Mouse (Mus musculus): Measurements from ENCODE around the gene Col11a2.

DNA sequence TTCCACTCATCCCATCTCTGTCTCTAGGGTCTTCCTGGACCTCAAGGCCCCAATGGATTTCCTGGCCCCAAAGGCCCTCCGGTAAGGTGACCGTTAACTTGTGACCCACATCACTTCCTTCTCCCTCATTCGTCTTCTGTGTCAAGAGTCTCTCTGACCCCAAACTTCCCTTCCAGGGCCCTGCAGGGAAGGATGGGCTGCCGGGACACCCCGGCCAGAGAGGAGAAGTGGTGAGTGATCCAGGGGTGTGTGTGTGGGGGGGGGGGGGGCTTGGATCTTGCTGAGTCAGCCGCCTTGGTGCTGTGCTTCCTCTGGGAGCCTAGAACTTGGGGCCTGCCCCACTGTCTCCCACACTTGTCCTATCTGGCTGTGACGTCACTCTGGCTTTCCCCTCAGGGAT lies 18.0 kb downstream of the Col11a2 start:
- TF ChIP-seq GATA1 (IDR thresholded peaks at IDR 0.05; ENCODE audit: low read length) (no peak), TAL1 (IDR thresholded peaks at IDR 0.05; ENCODE audit: low read length) (no peak)

Data from erythroblast, embryonic 14.5 days (primary cell).